ENCODE assay signal across 37 mouse cellular contexts in the genomic region with DNA sequence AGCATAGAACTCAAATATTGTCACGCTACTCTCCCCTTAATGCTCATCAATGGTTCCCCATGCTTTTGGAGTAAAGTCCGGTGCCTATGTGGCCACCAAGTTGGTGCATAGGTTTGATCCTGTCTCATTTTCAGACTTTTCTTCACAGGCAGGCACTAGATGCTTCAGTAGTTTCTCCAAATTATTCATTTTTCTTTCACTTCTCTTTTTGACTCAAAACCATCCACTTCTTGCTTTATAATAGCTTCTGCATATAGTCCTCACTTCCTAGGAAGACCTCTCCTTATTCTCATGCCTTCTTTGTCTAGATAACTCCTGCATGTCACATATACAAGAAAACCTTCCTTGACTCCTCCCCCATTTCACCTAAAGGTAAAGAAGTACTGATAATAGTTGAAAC. TPM values are rescaled to one million over a fixed set of nuclear protein-coding genes. Genes with fewer than 3 reads are reported as not detected.
"Had no signal": no experiment of that assay in that cellular context is flagged by ENCODE, and none has a peak within 500 bp of the region (broad histone marks: within the 10 kb centered on the region; RNA-seq: fewer than 3 reads in every experiment).

No protein-coding gene starts in this region.

- ATAC-seq: liver, embryonic 12.5 days; liver, postnatal 0 days; lung, postnatal 0 days; midbrain, embryonic 13.5 days; midbrain, embryonic 15.5 days; midbrain, embryonic 16.5 days had no signal

- H3K4me2 ChIP-seq: limb, embryonic 12.5 days; limb, embryonic 13.5 days; limb, embryonic 15.5 days; liver, embryonic 11.5 days; liver, embryonic 12.5 days; liver, embryonic 13.5 days; liver, embryonic 15.5 days; lung, embryonic 14.5 days; lung, embryonic 15.5 days; midbrain, embryonic 11.5 days; midbrain, embryonic 12.5 days; midbrain, embryonic 13.5 days; midbrain, embryonic 15.5 days; neural tube, embryonic 12.5 days; neural tube, embryonic 13.5 days had no signal

- H3K4me1 ChIP-seq: limb, embryonic 10.5 days; limb, embryonic 12.5 days; limb, embryonic 13.5 days; limb, embryonic 15.5 days; liver, embryonic 12.5 days; liver, embryonic 13.5 days; liver, embryonic 15.5 days; lung, embryonic 15.5 days; megakaryocyte, embryonic 14.5 days; midbrain, embryonic 12.5 days; midbrain, embryonic 13.5 days; midbrain, embryonic 15.5 days; neural tube, embryonic 12.5 days; neural tube, embryonic 13.5 days had no signal

- H3K36me3 ChIP-seq: limb, embryonic 10.5 days; limb, embryonic 12.5 days; limb, embryonic 13.5 days; limb, embryonic 15.5 days; liver, embryonic 12.5 days; liver, embryonic 13.5 days; liver, embryonic 15.5 days; lung, embryonic 15.5 days; midbrain, embryonic 10.5 days; midbrain, embryonic 12.5 days; midbrain, embryonic 13.5 days; midbrain, embryonic 15.5 days; neural tube, embryonic 12.5 days; neural tube, embryonic 13.5 days had no signal

- DNase-seq: left cerebral cortex, postnatal 4 days; liver, embryonic 13.5 days; liver, postnatal 0 days; lung, adult 18-20 months; lung, adult 2 months; lung, embryonic 14.5 days; lung, postnatal 10 days; lung, postnatal 14 days; lung, postnatal 36 days; lung, postnatal 4 days; midbrain, embryonic 14.5 days had no signal

- H3K27ac ChIP-seq: limb, embryonic 10.5 days; limb, embryonic 12.5 days; limb, embryonic 13.5 days; limb, embryonic 15.5 days; liver, embryonic 12.5 days; liver, embryonic 13.5 days; liver, embryonic 14.5 days; liver, embryonic 15.5 days; lung, embryonic 15.5 days; macrophage; midbrain, embryonic 10.5 days; midbrain, embryonic 12.5 days; midbrain, embryonic 13.5 days; midbrain, embryonic 15.5 days; neural tube, embryonic 12.5 days; neural tube, embryonic 13.5 days had no signal

- H3K4me3 ChIP-seq: limb, embryonic 10.5 days; limb, embryonic 12.5 days; limb, embryonic 13.5 days; limb, embryonic 15.5 days; liver, embryonic 12.5 days; liver, embryonic 13.5 days; liver, embryonic 15.5 days; lung, embryonic 15.5 days; megakaryocyte, embryonic 14.5 days; midbrain, embryonic 10.5 days; midbrain, embryonic 12.5 days; midbrain, embryonic 13.5 days; midbrain, embryonic 15.5 days; myocyte; neural tube, embryonic 12.5 days; neural tube, embryonic 13.5 days had no signal

- H3K27me3 ChIP-seq: limb, embryonic 12.5 days; limb, embryonic 13.5 days; limb, embryonic 15.5 days; liver, embryonic 12.5 days; liver, embryonic 13.5 days; liver, embryonic 15.5 days; lung, embryonic 15.5 days; megakaryocyte, embryonic 14.5 days; midbrain, embryonic 12.5 days; midbrain, embryonic 13.5 days; midbrain, embryonic 15.5 days; neural tube, embryonic 12.5 days; neural tube, embryonic 13.5 days had no signal

- H3K9ac ChIP-seq: limb, embryonic 12.5 days; limb, embryonic 13.5 days; limb, embryonic 15.5 days; liver, embryonic 12.5 days; liver, embryonic 13.5 days; liver, embryonic 14.5 days; liver, embryonic 15.5 days; liver, postnatal 0 days; lung, embryonic 14.5 days; lung, embryonic 15.5 days; midbrain, embryonic 12.5 days; midbrain, embryonic 13.5 days; midbrain, embryonic 15.5 days; neural tube, embryonic 12.5 days; neural tube, embryonic 13.5 days had no signal

- H3K9me3 ChIP-seq: limb, embryonic 10.5 days; limb, embryonic 12.5 days; limb, embryonic 13.5 days; limb, embryonic 15.5 days; liver, embryonic 12.5 days; liver, embryonic 13.5 days; liver, embryonic 15.5 days; lung, embryonic 15.5 days; megakaryocyte, embryonic 14.5 days; midbrain, embryonic 10.5 days; midbrain, embryonic 12.5 days; midbrain, embryonic 13.5 days; midbrain, embryonic 15.5 days; neural tube, embryonic 12.5 days; neural tube, embryonic 13.5 days had no signal

RNA-seq across cellular contexts. Expression of a gene that starts 42.1 kb away (rescaled TPM):
- total RNA-seq: liver, adult 2 months; megakaryocyte, adult 5-6 weeks; megakaryocyte-erythroid progenitor cell, adult 5-6 weeks; monocyte, adult 5-6 weeks had no signal
- polyA plus RNA-seq: liver, adult 2 months; liver, embryonic 12.5 days; liver, embryonic 13.5 days; liver, embryonic 14.5 days; liver, embryonic 15.5 days; liver, embryonic 16.5 days; liver, postnatal 0 days; lung, adult 2 months; lung, embryonic 14.5 days; lung, embryonic 15.5 days; macrophage; midbrain, embryonic 10.5 days; myocyte had no signal
